Mouse (Mus musculus) embryonic fibroblast, embryonic 13.5 days (primary cell): ENCODE data around the gene Pwwp2b.
A peak's percentile ranks its signal among the peaks of the same experiment; 100 is the strongest.

ENCODE experiments used
- CTCF ChIP-seq: IDR thresholded peaks from 2 replicates; pipeline ENCODE4 v1.5.1; 2011; ENCODE audit warnings: mild to moderate bottlenecking, control low read depth, low read length, moderate library complexity, borderline replicate concordance; ENCODE audit not compliant: insufficient read depth
- POLR2A ChIP-seq: IDR thresholded peaks from 2 replicates; pipeline ENCODE4 v1.6.1; 2011; ENCODE audit warnings: low read depth, mild to moderate bottlenecking, control low read depth, low read length, moderate library complexity

- TF ChIP-seq POLR2A: peak; percentile 36; the same call in 1 of the 2 replicates
- TF ChIP-seq CTCF: no peak
These were observed 28.0 kb upstream of the Pwwp2b start for GRCm38 (mm10) chr7:139220303-139220702.
